Mouse (Mus musculus): ENCODE results near the gene Traf7. TPM values are rescaled to one million over a fixed set of nuclear protein-coding genes. Genes with fewer than 3 reads are reported as not detected.

Gene Traf7
- polyA plus RNA-seq, 1 experiment = 108 TPM

DNA sequence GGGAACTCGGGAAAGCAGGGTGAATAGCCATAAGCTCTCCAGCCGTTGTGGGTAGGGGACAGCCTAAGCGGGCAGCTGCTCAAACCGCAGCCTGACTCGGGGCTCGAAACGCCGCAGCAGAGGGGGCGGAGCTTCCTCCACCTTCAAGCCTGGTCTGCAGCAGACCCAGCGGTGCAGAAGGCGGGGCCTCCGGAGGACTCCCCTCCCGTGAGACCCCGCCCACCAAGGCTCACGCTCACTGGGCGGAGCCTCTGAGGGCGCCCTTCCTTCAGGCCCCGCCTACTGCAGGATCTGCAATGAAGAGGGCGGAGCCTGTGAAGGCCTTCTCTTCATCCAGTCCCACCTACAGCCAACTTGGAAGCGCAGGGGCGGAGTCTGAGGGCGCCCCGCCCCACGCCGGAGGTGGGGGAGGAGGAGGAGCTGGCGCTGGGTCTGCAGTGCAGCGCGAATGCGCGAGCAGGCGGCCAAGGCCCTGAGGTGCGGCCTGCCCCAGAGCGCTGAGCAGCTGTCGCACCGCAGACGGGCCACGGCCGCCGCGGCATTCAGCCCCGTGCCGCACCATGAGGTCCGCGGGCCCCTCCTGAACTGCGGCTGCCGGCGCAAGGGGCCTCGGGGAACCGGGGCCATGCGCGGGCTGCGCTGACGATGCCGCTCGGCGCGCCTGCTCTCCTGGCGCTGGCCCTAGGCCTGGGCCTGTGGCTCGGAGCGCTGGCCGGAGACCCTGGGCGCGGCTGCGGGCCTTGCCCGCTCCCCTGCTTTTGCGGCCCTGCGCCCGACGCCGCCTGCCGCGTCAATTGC lies 22.1 kb upstream of the Traf7 start, which contains the start of gene Pkd1:
TSS of gene Pkd1 (plus strand) at position 217 of the 798 bp plus-strand sequence.
- Histone ChIP-seq H3K27ac (ENCODE audit: control insufficient read depth, insufficient read depth, low read depth, low read length, poor library complexity) (peak within 1 kb of the TSS; percentile 87), H3K4me1 (ENCODE audit: control insufficient read depth, insufficient read depth, low read length) (no peaks in the 10 kb centered on the region; the same call in 1 of the 2 replicates), H3K4me3 (replicated peaks; ENCODE audit: control insufficient read depth, low read depth, low read length) (peak within 1 kb of the TSS; percentile 72)
- no peak for TF ChIP-seq CTCF (IDR thresholded peaks at IDR 0.05; ENCODE audit: control insufficient read depth, insufficient read depth, low read length)
- TF ChIP-seq POLR2A (IDR thresholded peaks at IDR 0.05; ENCODE audit: borderline replicate concordance, control insufficient read depth, low read depth, low read length) = peak; percentile 95
- under 1% methylated on average over 72 of the region's 72 CpGs for WGBS

GRCm38 (mm10) chr17:24548921-24549617 lies 21.3 kb upstream of the Traf7 start:
- under 1% methylated on average over 23 of the region's 23 CpGs for WGBS

GRCm38 (mm10) chr17:24548435-24548834 lies 20.7 kb upstream of the Traf7 start:
- TF ChIP-seq POLR2A (IDR thresholded peaks at IDR 0.05; ENCODE audit: borderline replicate concordance, control insufficient read depth, low read depth, low read length) (no peak), CTCF (IDR thresholded peaks at IDR 0.05; ENCODE audit: control insufficient read depth, insufficient read depth, low read length) (no peak)

More at GRCm38 (mm10) chr17:24548921-24549617, 21.3 kb upstream of the Traf7 start:
- H3K4me1 ChIP-seq (ENCODE audit: control insufficient read depth, insufficient read depth, low read length) = no peaks in the 10 kb centered on the region; the same call in 1 of the 2 replicates
- TF ChIP-seq POLR2A (IDR thresholded peaks at IDR 0.05; ENCODE audit: borderline replicate concordance, control insufficient read depth, low read depth, low read length) (no peak), CTCF (IDR thresholded peaks at IDR 0.05; ENCODE audit: control insufficient read depth, insufficient read depth, low read length) (no peak)
- peak overlapping the region; percentile 68 for H3K4me3 ChIP-seq (replicated peaks; ENCODE audit: control insufficient read depth, low read depth, low read length)
- H3K27ac ChIP-seq (ENCODE audit: control insufficient read depth, insufficient read depth, low read depth, low read length, poor library complexity) = peak overlapping the region; percentile 65

DNA sequence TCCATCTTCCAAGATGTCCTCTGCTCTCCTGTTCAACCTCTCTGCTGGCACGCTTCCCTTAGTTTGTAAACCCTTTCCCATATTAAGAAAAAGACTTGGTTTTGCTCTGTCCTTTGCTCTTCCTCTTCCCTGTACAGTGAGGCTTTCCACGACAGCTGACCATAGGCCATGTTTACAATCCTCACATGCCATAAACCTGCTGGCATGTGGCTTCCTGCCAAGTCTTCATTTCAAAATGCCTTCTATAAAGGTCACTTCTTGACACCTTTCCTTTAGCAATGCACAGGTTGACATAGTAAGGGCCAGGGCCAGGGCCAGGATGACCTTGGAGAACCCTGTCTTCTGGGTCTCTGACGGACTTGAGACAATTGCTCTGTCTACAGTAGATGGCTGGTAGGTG lies 18.5 kb upstream of the Traf7 start:
- TF ChIP-seq POLR2A (IDR thresholded peaks at IDR 0.05; ENCODE audit: borderline replicate concordance, control insufficient read depth, low read depth, low read length) (no peak), CTCF (IDR thresholded peaks at IDR 0.05; ENCODE audit: control insufficient read depth, insufficient read depth, low read length) (no peak)
- no peak overlapping the region for H3K4me3 ChIP-seq (replicated peaks; ENCODE audit: control insufficient read depth, low read depth, low read length)
- 81% methylated on average over 3 of the region's 3 CpGs for WGBS
- no peak overlapping the region for H3K27ac ChIP-seq (ENCODE audit: control insufficient read depth, insufficient read depth, low read depth, low read length, poor library complexity)
- no peaks in the 10 kb centered on the region; the same call in 1 of the 2 replicates for H3K4me1 ChIP-seq (ENCODE audit: control insufficient read depth, insufficient read depth, low read length)

More at GRCm38 (mm10) chr17:24548435-24548834, 20.7 kb upstream of the Traf7 start:
- Histone ChIP-seq H3K4me1 (ENCODE audit: control insufficient read depth, insufficient read depth, low read length) (no peaks in the 10 kb centered on the region; the same call in 1 of the 2 replicates), H3K27ac (ENCODE audit: control insufficient read depth, insufficient read depth, low read depth, low read length, poor library complexity) (peak overlapping the region; percentile 65; the same call in 1 of the 2 replicates), H3K4me3 (replicated peaks; ENCODE audit: control insufficient read depth, low read depth, low read length) (peak overlapping the region; percentile 68)
- 3% methylated on average over 9 of the region's 9 CpGs for WGBS

- Histone ChIP-seq H3K4me3 (replicated peaks; ENCODE audit: control insufficient read depth, low read depth, low read length) (no peak overlapping the region), H3K4me1 (ENCODE audit: control insufficient read depth, insufficient read depth, low read length) (no peaks in the 10 kb centered on the region), H3K27ac (ENCODE audit: control insufficient read depth, insufficient read depth, low read depth, low read length, poor library complexity) (no peak overlapping the region)
- TF ChIP-seq POLR2A (IDR thresholded peaks at IDR 0.05; ENCODE audit: borderline replicate concordance, control insufficient read depth, low read depth, low read length) = no peak
- WGBS = 70% methylated on average over 2 of the region's 2 CpGs
Measured at GRCm38 (mm10) chr17:24545247-24545646, 17.5 kb upstream of the Traf7 start.

GRCm38 (mm10) chr17:24544613-24545012 lies 16.9 kb upstream of the Traf7 start:
- H3K4me3 ChIP-seq (replicated peaks; ENCODE audit: control insufficient read depth, low read depth, low read length) = no peak overlapping the region
- WGBS = 86% methylated on average over 12 of the region's 12 CpGs
- TF ChIP-seq CTCF (IDR thresholded peaks at IDR 0.05; ENCODE audit: control insufficient read depth, insufficient read depth, low read length) = no peak
- no peak for TF ChIP-seq POLR2A (IDR thresholded peaks at IDR 0.05; ENCODE audit: borderline replicate concordance, control insufficient read depth, low read depth, low read length)

GRCm38 (mm10) chr17:24540375-24540774 lies 12.6 kb upstream of the Traf7 start:
- H3K4me1 ChIP-seq (ENCODE audit: control insufficient read depth, insufficient read depth, low read length) = peaks cover 2% of the 10 kb centered on the region
- 10% methylated on average over 3 of the region's 3 CpGs for WGBS
- TF ChIP-seq POLR2A (IDR thresholded peaks at IDR 0.05; ENCODE audit: borderline replicate concordance, control insufficient read depth, low read depth, low read length) (no peak), CTCF (IDR thresholded peaks at IDR 0.05; ENCODE audit: control insufficient read depth, insufficient read depth, low read length) (peak; percentile 79)
- H3K27ac ChIP-seq (ENCODE audit: control insufficient read depth, insufficient read depth, low read depth, low read length, poor library complexity) = no peak overlapping the region
- H3K4me3 ChIP-seq (replicated peaks; ENCODE audit: control insufficient read depth, low read depth, low read length) = no peak overlapping the region

More at GRCm38 (mm10) chr17:24544613-24545012, 16.9 kb upstream of the Traf7 start:
- Histone ChIP-seq H3K27ac (ENCODE audit: control insufficient read depth, insufficient read depth, low read depth, low read length, poor library complexity) (no peak overlapping the region), H3K4me1 (ENCODE audit: control insufficient read depth, insufficient read depth, low read length) (no peaks in the 10 kb centered on the region; the same call in 1 of the 2 replicates)

DNA sequence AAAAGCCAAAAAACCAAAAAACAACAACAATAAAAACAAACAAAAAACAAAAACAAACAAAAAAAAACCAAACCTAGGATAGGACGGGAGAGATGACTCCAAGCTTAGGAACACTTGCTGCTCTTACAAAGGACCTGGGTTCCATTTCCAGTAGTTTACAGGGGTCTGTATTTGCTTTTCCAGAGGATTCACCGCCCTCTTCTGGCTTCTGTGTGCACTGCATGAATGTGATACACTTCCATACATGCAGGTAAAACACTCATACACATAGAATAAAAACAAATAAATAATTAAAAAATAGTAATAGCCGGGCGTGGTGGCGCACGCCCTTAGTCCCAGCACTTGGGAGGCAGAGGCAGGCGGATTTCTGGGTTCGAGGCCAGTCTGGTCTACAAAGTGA lies 11.2 kb upstream of the Traf7 start:
- Histone ChIP-seq H3K27ac (ENCODE audit: control insufficient read depth, insufficient read depth, low read depth, low read length, poor library complexity) (no peak overlapping the region), H3K4me3 (replicated peaks; ENCODE audit: control insufficient read depth, low read depth, low read length) (no peak overlapping the region), H3K4me1 (ENCODE audit: control insufficient read depth, insufficient read depth, low read length) (peaks cover 2% of the 10 kb centered on the region)
- TF ChIP-seq POLR2A (IDR thresholded peaks at IDR 0.05; ENCODE audit: borderline replicate concordance, control insufficient read depth, low read depth, low read length) = no peak
- no peak for TF ChIP-seq CTCF (IDR thresholded peaks at IDR 0.05; ENCODE audit: control insufficient read depth, insufficient read depth, low read length)
- WGBS = 62% methylated on average over 8 of the region's 8 CpGs
